In the genomic region with DNA sequence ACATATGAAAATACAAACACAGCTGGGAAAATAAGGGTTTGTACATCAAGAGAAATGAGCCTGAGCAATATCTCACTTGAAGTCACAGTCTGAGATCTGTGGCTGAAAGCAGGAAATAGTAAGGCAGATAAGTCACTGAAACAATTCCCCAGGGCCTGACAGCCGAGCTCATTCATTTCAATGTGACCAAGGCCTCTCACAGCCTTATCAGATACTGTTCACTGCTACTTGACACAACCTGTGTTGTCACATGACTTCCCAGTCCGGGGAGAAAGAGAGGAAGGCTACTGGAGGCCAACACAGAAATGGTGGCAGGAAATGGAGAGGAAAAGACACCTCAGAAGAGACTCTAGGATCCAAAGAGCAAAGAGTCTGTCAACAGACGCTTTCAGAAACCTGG, we compare ENCODE assay signal across 16 mouse cellular contexts.
DNase-seq lines count a peak whose midpoint lies in the region; ATAC-seq and TF ChIP-seq lines count a peak whose summit lies in the region.
"Had no signal": no experiment of that assay in that cellular context is flagged by ENCODE, and none has a peak within 500 bp of the region (broad histone marks: within the 10 kb centered on the region; RNA-seq: fewer than 3 reads in every experiment).

No protein-coding gene starts in this region.

- H3K9ac ChIP-seq in heart, embryonic 16.5 days (ENCODE audit: low read length) = no peak overlapping the region
- no peak overlapping the region for H3K9ac ChIP-seq in intestine, postnatal 0 days (ENCODE audit: low read depth, low read length)
- H3K9ac ChIP-seq: forebrain, embryonic 13.5 days; hindbrain, embryonic 15.5 days had no signal

- H3K27ac ChIP-seq in heart, embryonic 16.5 days (ENCODE audit: low read length) = no peak overlapping the region
- H3K27ac ChIP-seq in intestine, postnatal 0 days (ENCODE audit: low read depth, low read length) = 0 out of 2 replicates have a peak overlapping the region, but pooled peaks have one; percentile 35
- H3K27ac ChIP-seq: forebrain, embryonic 13.5 days; gastrocnemius, adult 2 months; hindbrain, embryonic 15.5 days; layer of hippocampus, adult 2 months had no signal

- H3K4me3 ChIP-seq in heart, embryonic 16.5 days (ENCODE audit: low read length) = no peak overlapping the region
- H3K4me3 ChIP-seq in intestine, postnatal 0 days (ENCODE audit: low read depth, low read length) = no peak overlapping the region
- H3K4me3 ChIP-seq: forebrain, embryonic 13.5 days; gastrocnemius, adult 2 months; hindbrain, embryonic 15.5 days; layer of hippocampus, adult 2 months had no signal

- H3K27me3 ChIP-seq in heart, embryonic 16.5 days (ENCODE audit: control insufficient read depth, insufficient read depth, low read length) = no peaks in the 10 kb centered on the region
- H3K27me3 ChIP-seq in intestine, postnatal 0 days (replicated peaks; ENCODE audit: control insufficient read depth, insufficient read depth, low read length) = no peaks in the 10 kb centered on the region
- H3K27me3 ChIP-seq: forebrain, embryonic 13.5 days; hindbrain, embryonic 15.5 days had no signal

- no peaks in the 10 kb centered on the region for H3K36me3 ChIP-seq in heart, embryonic 16.5 days (ENCODE audit: control insufficient read depth, insufficient read depth)
- no peaks in the 10 kb centered on the region for H3K36me3 ChIP-seq in intestine, postnatal 0 days (ENCODE audit: control insufficient read depth, insufficient read depth)
- H3K36me3 ChIP-seq: hindbrain, embryonic 15.5 days had no signal

- TF ChIP-seq CTCF in intestine, postnatal 0 days (IDR thresholded peaks at IDR 0.05; ENCODE audit: low read depth) = no peak

- H3K4me1 ChIP-seq in heart, embryonic 16.5 days (ENCODE audit: control insufficient read depth, insufficient read depth, low read length) = peaks cover 2% of the 10 kb centered on the region; the same call in 1 of the 2 replicates
- no peaks in the 10 kb centered on the region for H3K4me1 ChIP-seq in intestine, postnatal 0 days (replicated peaks; ENCODE audit: control insufficient read depth, insufficient read depth, low read length)

- H3K9me3 ChIP-seq in heart, embryonic 16.5 days (replicated peaks; ENCODE audit: control insufficient read depth, low read length) = no peaks in the 10 kb centered on the region
- no peaks in the 10 kb centered on the region for H3K9me3 ChIP-seq in intestine, postnatal 0 days (ENCODE audit: control insufficient read depth)
- H3K9me3 ChIP-seq: forebrain, embryonic 13.5 days; hindbrain, embryonic 15.5 days had no signal

- 30% methylated on average over 3 of the region's 3 CpGs for WGBS in heart, embryonic 16.5 days
- 31% methylated on average over 3 of the region's 3 CpGs for WGBS in intestine, postnatal 0 days

- no peak for DNase-seq in heart, postnatal 25 days (ENCODE audit: low spot score)
- DNase-seq in kidney, adult 9 months = peak; percentile 37
- DNase-seq in kidney, postnatal 10 days = no peak
- no peak for DNase-seq in spleen, adult 12 weeks (ENCODE audit: low spot score)
- DNase-seq in left cerebral cortex, postnatal 25 days (ENCODE audit: low spot score in 2 of 2) = no peak
- DNase-seq: adrenal gland, postnatal 10 days; cerebellum, adult 8-10 months; gastrocnemius, adult 2 months; lung, postnatal 4 days; midbrain, embryonic 14.5 days had no signal

- ATAC-seq in heart, embryonic 16.5 days (replicated peaks; ENCODE audit: extremely low read depth, insufficient read depth, low FRiP score) = peak; percentile 52; the same call in 1 of the 2 replicates
- peak; percentile 51; the same call in 1 of the 2 replicates for ATAC-seq in intestine, postnatal 0 days
- ATAC-seq: activated CD4-positive, CD25-positive, alpha-beta regulatory T cell, adult 4 months; forebrain, embryonic 13.5 days had no signal

- intact Hi-C loops in heart, postnatal 25 days (cut with DNase I) = loop anchor here (5.0 kb wide), 1 partner anchor 87 kb away; no protein-coding TSS in a partner anchor
- intact Hi-C loops in left cerebral cortex, postnatal 25 days (cut with DNase I) = no loop called here

- no peak overlapping the region for H3K4me2 ChIP-seq in heart, embryonic 16.5 days (ENCODE audit: low read depth, low read length)
- H3K4me2 ChIP-seq in intestine, postnatal 0 days (replicated peaks; ENCODE audit: low read depth) = no peak overlapping the region
- H3K4me2 ChIP-seq: forebrain, embryonic 13.5 days; hindbrain, embryonic 15.5 days had no signal
